Mouse (Mus musculus) myocyte (in vitro differentiated cells): ENCODE data around the gene Nrp2.

Experiments used
- CEBPB ChIP-seq: IDR thresholded peaks from 2 replicates; pipeline ENCODE4 v1.6.1; 2011; ENCODE audit warnings: mild to moderate bottlenecking, moderate library complexity; ENCODE audit not compliant: poor library complexity, insufficient read depth, severe bottlenecking
- E2F4 ChIP-seq: IDR thresholded peaks from one replicate; pipeline ENCODE4 v1.6.1; 2011; ENCODE audit warnings: mild to moderate bottlenecking, control low read depth, moderate library complexity; ENCODE audit not compliant: insufficient read depth
- MAX ChIP-seq: IDR thresholded peaks from one replicate; pipeline ENCODE4 v1.6.1; 2011; ENCODE audit warnings: low read depth, mild to moderate bottlenecking, control low read depth
- MYOD1 ChIP-seq, 3 experiments: IDR thresholded peaks; one replicate each; pipeline ENCODE4 v1.6.1; 2011; ENCODE audit warnings: control low read depth in 2 of 3, low read depth in 2 of 3, mild to moderate bottlenecking in 2 of 3, moderate library complexity in 1 of 3; ENCODE audit not compliant: insufficient read length in 2 of 3, control insufficient read depth in 1 of 3
- MYOG ChIP-seq, 3 experiments: IDR thresholded peaks; one replicate each; pipeline ENCODE4 v1.6.1; 2011; ENCODE audit warnings: control low read depth in 2 of 3, low read depth in 2 of 3, mild to moderate bottlenecking in 2 of 3; ENCODE audit not compliant: insufficient read length in 2 of 3, control insufficient read depth in 1 of 3, insufficient read depth in 1 of 3
- POLR2A ChIP-seq: IDR thresholded peaks from one replicate; pipeline ENCODE4 v1.6.1; 2011; ENCODE audit warnings: low read depth, mild to moderate bottlenecking, control low read depth, moderate library complexity; ENCODE audit not compliant: insufficient read length
- POLR2AphosphoS2 ChIP-seq: IDR thresholded peaks from one replicate; pipeline ENCODE4 v1.6.1; 2011; ENCODE audit warnings: low read depth, control low read depth; ENCODE audit not compliant: insufficient read length
- SRF ChIP-seq: IDR thresholded peaks from one replicate; pipeline ENCODE4 v1.6.1; 2011; ENCODE audit warnings: low read depth; ENCODE audit not compliant: control insufficient read depth, insufficient read length
- TCF12 ChIP-seq: IDR thresholded peaks from one replicate; pipeline ENCODE4 v1.6.1; 2011; ENCODE audit warnings: mild to moderate bottlenecking, control low read depth; ENCODE audit not compliant: poor library complexity, insufficient read depth, severe bottlenecking
- USF1 ChIP-seq: IDR thresholded peaks from one replicate; pipeline ENCODE4 v1.6.1; 2011; ENCODE audit warnings: low read depth, mild to moderate bottlenecking, control low read depth, moderate library complexity

- TF ChIP-seq SRF, result no peak
- TF ChIP-seq USF1, result peak; percentile 74
- TF ChIP-seq MYOD1 (IDR thresholded peaks at IDR 0.05; ENCODE audit: control insufficient read depth in 1 of 3, insufficient read length in 2 of 3, low read depth in 2 of 3), result no peak
- no peak for TF ChIP-seq MAX
- TF ChIP-seq POLR2A, result no peak
- no peak for TF ChIP-seq E2F4
- TF ChIP-seq TCF12, result no peak
- TF ChIP-seq POLR2AphosphoS2, result no peak
- 0 out of 2 replicates have a peak, but pooled peaks have one; percentile 15 for TF ChIP-seq CEBPB
- TF ChIP-seq MYOG (IDR thresholded peaks at IDR 0.05; ENCODE audit: control insufficient read depth in 1 of 3, insufficient read depth in 1 of 3, insufficient read length in 2 of 3, low read depth in 2 of 3), result no peak
Observed at GRCm38 (mm10) chr1:62713021-62713676, 10.1 kb downstream of the Nrp2 start.
